ENCODE assay signal across 11 mouse cellular contexts in the genomic region with DNA sequence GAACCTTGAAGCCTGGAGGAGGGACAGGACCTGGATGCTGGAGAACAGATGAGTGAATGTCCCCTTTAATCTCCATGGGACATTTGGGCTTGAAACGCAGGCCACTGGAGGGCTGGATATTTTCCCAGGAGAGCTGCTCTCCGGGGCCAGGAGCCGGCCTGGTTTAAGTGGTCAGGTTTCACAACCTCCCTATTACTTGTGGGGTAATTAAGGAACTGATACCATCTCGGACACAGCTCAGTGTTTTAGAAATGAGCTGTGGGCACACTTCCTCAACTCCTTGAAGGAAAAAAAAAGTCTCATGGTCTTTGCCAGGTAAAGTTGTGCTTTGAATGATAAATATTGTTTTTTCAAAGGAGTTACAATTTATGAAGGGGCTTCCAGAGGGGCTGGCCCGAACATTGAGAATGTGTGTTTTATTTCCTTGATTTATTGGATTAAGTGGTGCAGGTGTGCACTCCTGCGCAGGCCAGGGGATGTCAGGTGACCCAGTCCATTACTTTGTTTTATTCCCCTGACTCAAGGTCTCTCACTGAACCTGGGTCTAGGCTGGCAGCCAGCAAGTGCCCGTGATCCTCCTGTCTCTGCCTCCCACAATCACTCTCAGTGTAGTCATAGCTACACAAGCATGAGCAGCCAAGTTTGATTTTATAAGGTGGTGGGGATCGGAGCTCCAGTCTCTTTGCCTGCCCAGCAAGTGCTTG. TPM values are rescaled to one million over a fixed set of nuclear protein-coding genes. Genes with fewer than 3 reads are reported as not detected.
DNase-seq lines count a peak whose midpoint lies in the region; ATAC-seq lines count a peak whose summit lies in the region.
"Had no signal": no experiment of that assay in that cellular context is flagged by ENCODE, and none has a peak within 500 bp of the region (broad histone marks: within the 10 kb centered on the region; RNA-seq: fewer than 3 reads in every experiment).

No protein-coding gene starts in this region.

- ATAC-seq in neural tube, embryonic 11.5 days (ENCODE audit: insufficient read depth, low FRiP score, low TSS enrichment), result no peak
- ATAC-seq in embryonic facial prominence, embryonic 13.5 days (ENCODE audit: insufficient number of reproducible peaks, insufficient read depth, low FRiP score, low TSS enrichment, low read depth), result no peak
- peak; percentile 19; the same call in 1 of the 2 replicates for ATAC-seq in kidney, embryonic 15.5 days (replicated peaks; ENCODE audit: low FRiP score)

- 36% methylated on average over 8 of the region's 8 CpGs for WGBS in neural tube, embryonic 11.5 days
- WGBS in embryonic facial prominence, embryonic 13.5 days, result 34% methylated on average over 8 of the region's 8 CpGs
- 25% methylated on average over 8 of the region's 8 CpGs for WGBS in kidney, embryonic 15.5 days

- H3K4me3 ChIP-seq in neural tube, embryonic 11.5 days (ENCODE audit: low read depth, low read length), result no peak overlapping the region
- H3K4me3 ChIP-seq in embryonic facial prominence, embryonic 13.5 days, result no peak overlapping the region
- H3K4me3 ChIP-seq in kidney, embryonic 15.5 days (replicated peaks), result peak overlapping the region; percentile 3; the same call in 1 of the 2 replicates
- H3K4me3 ChIP-seq: lung, embryonic 15.5 days had no signal

- no peak overlapping the region for H3K9ac ChIP-seq in neural tube, embryonic 11.5 days (ENCODE audit: low read length)
- no peak overlapping the region for H3K9ac ChIP-seq in embryonic facial prominence, embryonic 13.5 days
- H3K9ac ChIP-seq in kidney, embryonic 15.5 days, result no peak overlapping the region
- H3K9ac ChIP-seq: lung, embryonic 15.5 days had no signal

- peaks cover 41% of the 10 kb centered on the region for H3K4me1 ChIP-seq in neural tube, embryonic 11.5 days (ENCODE audit: control insufficient read depth, insufficient read depth, low read length)
- H3K4me1 ChIP-seq in embryonic facial prominence, embryonic 13.5 days, result peaks cover 74% of the 10 kb centered on the region
- H3K4me1 ChIP-seq in kidney, embryonic 15.5 days, result peaks cover 73% of the 10 kb centered on the region

- H3K9me3 ChIP-seq in neural tube, embryonic 11.5 days (ENCODE audit: control insufficient read depth, low read length), result no peaks in the 10 kb centered on the region
- no peaks in the 10 kb centered on the region for H3K9me3 ChIP-seq in embryonic facial prominence, embryonic 13.5 days
- no peaks in the 10 kb centered on the region for H3K9me3 ChIP-seq in kidney, embryonic 15.5 days (replicated peaks)
- H3K9me3 ChIP-seq: lung, embryonic 15.5 days had no signal

- no peak overlapping the region for H3K27ac ChIP-seq in neural tube, embryonic 11.5 days (ENCODE audit: low read depth, low read length)
- H3K27ac ChIP-seq in embryonic facial prominence, embryonic 13.5 days, result peak overlapping the region; percentile 75
- peak overlapping the region; percentile 80 for H3K27ac ChIP-seq in kidney, embryonic 15.5 days
- H3K27ac ChIP-seq: lung, embryonic 15.5 days had no signal

- H3K4me2 ChIP-seq in neural tube, embryonic 11.5 days (ENCODE audit: low read depth), result peak overlapping the region; percentile 4; the same call in 1 of the 2 replicates
- peak overlapping the region; percentile 79 for H3K4me2 ChIP-seq in embryonic facial prominence, embryonic 13.5 days
- peak overlapping the region; percentile 92 for H3K4me2 ChIP-seq in kidney, embryonic 15.5 days
- H3K4me2 ChIP-seq: lung, embryonic 15.5 days had no signal

- DNase-seq in neural tube, embryonic 11.5 days (ENCODE audit: low spot score), result no peak
- no peak for DNase-seq in neural tube, embryonic 10.5 days (ENCODE audit: extremely low spot score, low spot score)
- DNase-seq in monocyte, adult 2 months (ENCODE audit: low read depth in 1 of 2, low spot score in 2 of 2), result peak; percentile 14 to 21
- no peak for DNase-seq in Muller cell, postnatal 12 days (ENCODE audit: inconsistent ontology term)
- no peak for DNase-seq in urinary bladder, postnatal 10 days (ENCODE audit: low spot score)
- DNase-seq in thymus, postnatal 10 days (ENCODE audit: low spot score in 2 of 2), result no peak
- DNase-seq: adrenal gland, postnatal 25 days; cerebellum, postnatal 36 days had no signal

- H3K27me3 ChIP-seq in neural tube, embryonic 11.5 days (ENCODE audit: control insufficient read depth, insufficient read depth, low read length), result 0 out of 2 replicates have a peak, but pooled peaks cover 2% of the 10 kb centered on the region
- H3K27me3 ChIP-seq in embryonic facial prominence, embryonic 13.5 days, result no peaks in the 10 kb centered on the region
- peaks cover 3% of the 10 kb centered on the region; the same call in 1 of the 2 replicates for H3K27me3 ChIP-seq in kidney, embryonic 15.5 days

- no peaks in the 10 kb centered on the region for H3K36me3 ChIP-seq in neural tube, embryonic 11.5 days (ENCODE audit: control insufficient read depth, insufficient read depth, low read length)
- H3K36me3 ChIP-seq in embryonic facial prominence, embryonic 13.5 days, result no peaks in the 10 kb centered on the region
- no peaks in the 10 kb centered on the region for H3K36me3 ChIP-seq in kidney, embryonic 15.5 days
- H3K36me3 ChIP-seq: lung, embryonic 15.5 days had no signal

RNA-seq across cellular contexts. Expression of a gene that starts 3.7 kb away (rescaled TPM):
- 3.7 and 4.1 TPM in 2 replicates for polyA plus RNA-seq in neural tube, embryonic 11.5 days (2014; fragmentation: Nextera tagmentation; extraction: Ambion mirVana)
- polyA plus RNA-seq in embryonic facial prominence, embryonic 13.5 days (2015; fragmentation: Nextera tagmentation; extraction: Ambion mirVana), result 6.8 and 6.9 TPM in 2 replicates
- 5.9 and 6.2 TPM in 2 replicates for polyA plus RNA-seq in kidney, embryonic 15.5 days (2015; fragmentation: Nextera tagmentation; extraction: Ambion mirVana)

RNA-seq across cellular contexts. Expression of a gene that starts 48.2 kb away (rescaled TPM):
- not detected in 2 replicates for polyA plus RNA-seq in neural tube, embryonic 11.5 days (2014; fragmentation: Nextera tagmentation; extraction: Ambion mirVana)
- 0.21 and 0.28 TPM in 2 replicates for polyA plus RNA-seq in embryonic facial prominence, embryonic 13.5 days (2015; fragmentation: Nextera tagmentation; extraction: Ambion mirVana)
- polyA plus RNA-seq in kidney, embryonic 15.5 days (2015; fragmentation: Nextera tagmentation; extraction: Ambion mirVana), result 1.1 and 1.4 TPM in 2 replicates
- polyA plus RNA-seq: lung, embryonic 15.5 days had no signal

Comparison
In these comparisons a context has a peak if more than half of its experiments do, and no peak if none do; other contexts are left out.
1. DNase-seq: peak in monocyte, adult 2 months (2 of 2); none in neural tube, embryonic 11.5 days (single experiment), neural tube, embryonic 10.5 days (single experiment), Muller cell, postnatal 12 days (single experiment), urinary bladder, postnatal 10 days (single experiment) and thymus, postnatal 10 days (0 of 2).
2. H3K4me2 ChIP-seq: peak in every context shown above with its lines; median percentile 92 in kidney, embryonic 15.5 days; 79 in embryonic facial prominence, embryonic 13.5 days; 4 in neural tube, embryonic 11.5 days.